Mouse (Mus musculus): ENCODE measurements at regions not wholly inside any gene's neighbourhood (a gene's known extent, or its start where the extent isn't known, plus 50 kb on each side); places are given as distances from the start of the nearest gene placed in this dataset.

- CTCF ChIA-PET, result interaction anchor here (0.7 kb wide), 1 partner anchor 337 kb away, joined by 4 read pairs; no protein-coding TSS in a partner anchor
These were observed 58.3 kb downstream of the Erv3 start for GRCm38 (mm10) chr2:131801212-131801611.

GRCm38 (mm10) chr2:131800126-131800894 lies 59.2 kb downstream of the Erv3 start:
- CTCF ChIA-PET, result no interaction called here

GRCm38 (mm10) chr2:131799486-131799885 lies 60.1 kb downstream of the Erv3 start:
- CTCF ChIA-PET, result no interaction called here

GRCm38 (mm10) chr2:131797001-131797693 lies 62.4 kb downstream of the Erv3 start:
- CTCF ChIA-PET, result no interaction called here

- CTCF ChIA-PET, result no interaction called here
These were observed 84.2 kb downstream of the Erv3 start for GRCm38 (mm10) chr2:131775381-131775780.

GRCm38 (mm10) chr2:131773691-131774090 lies 85.9 kb downstream of the Erv3 start:
- CTCF ChIA-PET, result no interaction called here

GRCm38 (mm10) chr2:131772163-131772562 lies 87.4 kb downstream of the Erv3 start:
- CTCF ChIA-PET, result no interaction called here

- CTCF ChIA-PET, result interaction anchor here (0.7 kb wide), 1 partner anchor 29 kb away, joined by 3 read pairs; no protein-coding TSS in a partner anchor
These were observed 88.7 kb downstream of the Erv3 start for GRCm38 (mm10) chr2:131770852-131771251.

GRCm38 (mm10) chr2:131769656-131770210 lies 89.8 kb downstream of the Erv3 start:
- CTCF ChIA-PET, result no interaction called here

GRCm38 (mm10) chr2:131766500-131766899 lies 93.0 kb downstream of the Erv3 start:
- CTCF ChIA-PET, result no interaction called here

- CTCF ChIA-PET, result no interaction called here
These were observed 98.0 kb downstream of the Erv3 start for GRCm38 (mm10) chr2:131761507-131761906.

- CTCF ChIA-PET, result no interaction called here
These were observed 102.2 kb downstream of the Erv3 start for GRCm38 (mm10) chr2:131757183-131757903.

GRCm38 (mm10) chr2:131755107-131755506 lies 104.4 kb downstream of the Erv3 start:
- CTCF ChIA-PET, result no interaction called here

- CTCF ChIA-PET, result no interaction called here
These were observed 106.1 kb downstream of the Erv3 start for GRCm38 (mm10) chr2:131753436-131753835.

- CTCF ChIA-PET, result no interaction called here
These were observed 108.9 kb downstream of the Erv3 start for GRCm38 (mm10) chr2:131750679-131751078.

GRCm38 (mm10) chr2:131750206-131750605 lies 109.3 kb downstream of the Erv3 start:
- CTCF ChIA-PET, result no interaction called here

- CTCF ChIA-PET, result no interaction called here
These were observed 109.8 kb downstream of the Erv3 start for GRCm38 (mm10) chr2:131749746-131750145.

GRCm38 (mm10) chr2:131748791-131749190 lies 110.8 kb downstream of the Erv3 start:
- CTCF ChIA-PET, result no interaction called here

GRCm38 (mm10) chr2:131747707-131748106 lies 111.8 kb downstream of the Erv3 start:
- CTCF ChIA-PET, result no interaction called here

- CTCF ChIA-PET, result no interaction called here
These were observed 114.1 kb downstream of the Erv3 start for GRCm38 (mm10) chr2:131745381-131745895.

GRCm38 (mm10) chr2:131744957-131745356 lies 114.6 kb downstream of the Erv3 start:
- CTCF ChIA-PET, result no interaction called here

GRCm38 (mm10) chr2:131740456-131740855 lies 119.1 kb downstream of the Erv3 start:
- CTCF ChIA-PET, result no interaction called here

All from spleen, embryonic (tissue).